Mouse (Mus musculus) myocyte (in vitro differentiated cells): ENCODE measurements at regions not wholly inside any gene's neighbourhood (a gene's known extent, or its start where the extent isn't known, plus 50 kb on each side); places are given as distances from the start of the nearest gene placed in this dataset.

Source experiments
- CEBPB ChIP-seq: IDR thresholded peaks from 2 replicates; pipeline ENCODE4 v1.6.1; 2011; ENCODE audit warnings: mild to moderate bottlenecking, moderate library complexity; ENCODE audit not compliant: poor library complexity, insufficient read depth, severe bottlenecking
- MAX ChIP-seq: IDR thresholded peaks from one replicate; pipeline ENCODE4 v1.6.1; 2011; ENCODE audit warnings: low read depth, mild to moderate bottlenecking, control low read depth
- MYOD1 ChIP-seq, 3 experiments: IDR thresholded peaks; one replicate each; pipeline ENCODE4 v1.6.1; 2011; ENCODE audit warnings: control low read depth in 2 of 3, low read depth in 2 of 3, mild to moderate bottlenecking in 2 of 3, moderate library complexity in 1 of 3; ENCODE audit not compliant: insufficient read length in 2 of 3, control insufficient read depth in 1 of 3
- MYOG ChIP-seq, 3 experiments: IDR thresholded peaks; one replicate each; pipeline ENCODE4 v1.6.1; 2011; ENCODE audit warnings: control low read depth in 2 of 3, low read depth in 2 of 3, mild to moderate bottlenecking in 2 of 3; ENCODE audit not compliant: insufficient read length in 2 of 3, control insufficient read depth in 1 of 3, insufficient read depth in 1 of 3
- POLR2A ChIP-seq: IDR thresholded peaks from one replicate; pipeline ENCODE4 v1.6.1; 2011; ENCODE audit warnings: low read depth, mild to moderate bottlenecking, control low read depth, moderate library complexity; ENCODE audit not compliant: insufficient read length
- POLR2AphosphoS2 ChIP-seq: IDR thresholded peaks from one replicate; pipeline ENCODE4 v1.6.1; 2011; ENCODE audit warnings: low read depth, control low read depth; ENCODE audit not compliant: insufficient read length
- REST ChIP-seq: IDR thresholded peaks from one replicate; pipeline ENCODE4 v1.6.1; 2011; ENCODE audit warnings: mild to moderate bottlenecking, control low read depth, moderate library complexity; ENCODE audit not compliant: insufficient read depth, insufficient read length
- TCF12 ChIP-seq: IDR thresholded peaks from one replicate; pipeline ENCODE4 v1.6.1; 2011; ENCODE audit warnings: mild to moderate bottlenecking, control low read depth; ENCODE audit not compliant: poor library complexity, insufficient read depth, severe bottlenecking
- USF1 ChIP-seq: IDR thresholded peaks from one replicate; pipeline ENCODE4 v1.6.1; 2011; ENCODE audit warnings: low read depth, mild to moderate bottlenecking, control low read depth, moderate library complexity

DNA sequence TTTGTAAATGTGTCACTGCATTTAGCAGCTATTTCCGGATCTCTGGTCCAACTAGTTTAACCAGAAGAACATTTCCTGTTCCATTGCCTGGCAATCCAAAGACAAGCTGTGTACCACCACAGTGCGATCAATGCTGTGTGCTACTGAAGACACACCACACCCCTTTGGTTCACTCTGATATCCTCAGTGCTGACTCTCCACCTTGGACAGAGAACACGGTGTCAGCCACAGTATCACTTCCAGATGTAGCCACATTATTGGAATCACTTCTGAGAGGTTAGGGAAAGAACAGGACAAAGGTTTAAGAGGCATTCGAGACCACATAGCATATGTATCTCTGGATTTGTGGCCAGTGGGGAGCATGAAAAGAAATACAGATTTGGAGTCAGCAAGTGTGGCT is 264.4 kb upstream of the Cdyl start:
- no peak for TF ChIP-seq POLR2AphosphoS2
- TF ChIP-seq POLR2A: no peak
- no peak for TF ChIP-seq TCF12
- TF ChIP-seq USF1: no peak
- TF ChIP-seq CEBPB: no peak
- no peak for TF ChIP-seq MYOD1 (IDR thresholded peaks at IDR 0.05; ENCODE audit: control insufficient read depth in 1 of 3, insufficient read length in 2 of 3, low read depth in 2 of 3)
- no peak for TF ChIP-seq MAX
- TF ChIP-seq MYOG (IDR thresholded peaks at IDR 0.05; ENCODE audit: control insufficient read depth in 1 of 3, insufficient read depth in 1 of 3, insufficient read length in 2 of 3, low read depth in 2 of 3): no peak
- no peak for TF ChIP-seq REST
